Mouse (Mus musculus): ENCODE data around the gene Ndrg3. TPM values are rescaled to one million over a fixed set of nuclear protein-coding genes. Genes with fewer than 3 reads are reported as not detected.

The Ndrg3 gene
- polyA plus RNA-seq, 1 experiment from 2014 or later: 42.1 TPM

GRCm38 (mm10) chr2:156982864-156983263 lies 9.0 kb downstream of the Ndrg3 start:
- H3K4me1 ChIP-seq: peaks cover 17% of the 10 kb centered on the region
- H3K9me3 ChIP-seq: no peaks in the 10 kb centered on the region
- peak overlapping the region; percentile 44; the same call in 1 of the 2 replicates for H3K27ac ChIP-seq
- WGBS: 31% methylated on average over 2 of the region's 2 CpGs
- no peaks in the 10 kb centered on the region; the same call in 1 of the 2 replicates for H3K36me3 ChIP-seq
- H3K27me3 ChIP-seq (ENCODE audit: insufficient read depth, poor library complexity, severe bottlenecking): no peaks in the 10 kb centered on the region
- DNase-seq (ENCODE audit: low spot score): no peak
- H3K4me3 ChIP-seq: no peak overlapping the region

- WGBS: 77% methylated on average over 4 of the region's 4 CpGs
- DNase-seq (ENCODE audit: low spot score): no peak
- Histone ChIP-seq H3K27me3 (ENCODE audit: insufficient read depth, poor library complexity, severe bottlenecking) (no peaks in the 10 kb centered on the region), H3K36me3 (peaks cover 2% of the 10 kb centered on the region; the same call in 1 of the 2 replicates), H3K4me1 (peaks cover 13% of the 10 kb centered on the region), H3K4me3 (no peak overlapping the region), H3K27ac (no peak overlapping the region), H3K9me3 (no peaks in the 10 kb centered on the region)
Observed at GRCm38 (mm10) chr2:156981291-156981690, 10.6 kb downstream of the Ndrg3 start.

GRCm38 (mm10) chr2:156980059-156980458 lies 11.8 kb downstream of the Ndrg3 start:
- 69% methylated on average over 2 of the region's 2 CpGs for WGBS

GRCm38 (mm10) chr2:156976711-156977110 lies 15.1 kb downstream of the Ndrg3 start:
- DNase-seq (ENCODE audit: low spot score): no peak
- peaks cover 29% of the 10 kb centered on the region for H3K4me1 ChIP-seq

More at GRCm38 (mm10) chr2:156980059-156980458, 11.8 kb downstream of the Ndrg3 start:
- Histone ChIP-seq H3K9me3 (no peaks in the 10 kb centered on the region), H3K4me1 (peaks cover 19% of the 10 kb centered on the region), H3K36me3 (peaks cover 2% of the 10 kb centered on the region; the same call in 1 of the 2 replicates), H3K27ac (no peak overlapping the region), H3K27me3 (ENCODE audit: insufficient read depth, poor library complexity, severe bottlenecking) (no peaks in the 10 kb centered on the region), H3K4me3 (no peak overlapping the region)
- DNase-seq (ENCODE audit: low spot score): no peak

GRCm38 (mm10) chr2:156974967-156975366 lies 16.9 kb downstream of the Ndrg3 start:
- peaks cover 35% of the 10 kb centered on the region for H3K4me1 ChIP-seq
- H3K27ac ChIP-seq: peak overlapping the region; percentile 81
- H3K4me3 ChIP-seq: peak overlapping the region; percentile 27; the same call in 1 of the 2 replicates
- H3K9me3 ChIP-seq: no peaks in the 10 kb centered on the region
- no peaks in the 10 kb centered on the region for H3K27me3 ChIP-seq (ENCODE audit: insufficient read depth, poor library complexity, severe bottlenecking)
- H3K36me3 ChIP-seq: peaks cover 2% of the 10 kb centered on the region; the same call in 1 of the 2 replicates
- 16% methylated on average over 2 of the region's 2 CpGs for WGBS
- DNase-seq (ENCODE audit: low spot score): peak; percentile 87

More at GRCm38 (mm10) chr2:156976711-156977110, 15.1 kb downstream of the Ndrg3 start:
- 0 out of 2 replicates have a peak overlapping the region, but pooled peaks have one; percentile 11 for H3K27ac ChIP-seq
- H3K27me3 ChIP-seq (ENCODE audit: insufficient read depth, poor library complexity, severe bottlenecking): no peaks in the 10 kb centered on the region
- no peaks in the 10 kb centered on the region for H3K9me3 ChIP-seq
- peaks cover 2% of the 10 kb centered on the region; the same call in 1 of the 2 replicates for H3K36me3 ChIP-seq
- H3K4me3 ChIP-seq: no peak overlapping the region

GRCm38 (mm10) chr2:156973316-156974100 lies 18.3 kb downstream of the Ndrg3 start:
- Histone ChIP-seq H3K27me3 (ENCODE audit: insufficient read depth, poor library complexity, severe bottlenecking) (no peaks in the 10 kb centered on the region), H3K4me3 (no peak overlapping the region), H3K27ac (peak overlapping the region; percentile 81), H3K36me3 (peaks cover 2% of the 10 kb centered on the region; the same call in 1 of the 2 replicates), H3K4me1 (peaks cover 41% of the 10 kb centered on the region), H3K9me3 (no peaks in the 10 kb centered on the region)
- no peak for DNase-seq (ENCODE audit: low spot score)
- WGBS: 79% methylated on average over 5 of the region's 5 CpGs

- Histone ChIP-seq H3K27me3 (ENCODE audit: insufficient read depth, poor library complexity, severe bottlenecking) (no peaks in the 10 kb centered on the region), H3K4me3 (no peak overlapping the region), H3K9me3 (no peaks in the 10 kb centered on the region), H3K4me1 (peaks cover 38% of the 10 kb centered on the region), H3K36me3 (no peaks in the 10 kb centered on the region), H3K27ac (peak overlapping the region; percentile 9; the same call in 1 of the 2 replicates)
- DNase-seq (ENCODE audit: low spot score): no peak
- WGBS: 60% methylated on average over 7 of the region's 7 CpGs
Observed at GRCm38 (mm10) chr2:156970253-156970652, 21.6 kb downstream of the Ndrg3 start.

- H3K9me3 ChIP-seq: no peaks in the 10 kb centered on the region
- H3K36me3 ChIP-seq: no peaks in the 10 kb centered on the region
- DNase-seq (ENCODE audit: low spot score): no peak
- WGBS: 70% methylated on average over 4 of the region's 4 CpGs
- H3K27ac ChIP-seq: no peak overlapping the region
- H3K27me3 ChIP-seq (ENCODE audit: insufficient read depth, poor library complexity, severe bottlenecking): no peaks in the 10 kb centered on the region
- peaks cover 28% of the 10 kb centered on the region for H3K4me1 ChIP-seq
- H3K4me3 ChIP-seq: no peak overlapping the region
Observed at GRCm38 (mm10) chr2:156968501-156968900, 23.4 kb downstream of the Ndrg3 start.

- peaks cover 26% of the 10 kb centered on the region for H3K4me1 ChIP-seq
- H3K27me3 ChIP-seq (ENCODE audit: insufficient read depth, poor library complexity, severe bottlenecking): no peaks in the 10 kb centered on the region
- DNase-seq (ENCODE audit: low spot score): no peak
- no peak overlapping the region for H3K4me3 ChIP-seq
- H3K36me3 ChIP-seq: no peaks in the 10 kb centered on the region; the same call in 1 of the 2 replicates
- H3K9me3 ChIP-seq: no peaks in the 10 kb centered on the region
- 72% methylated on average over 6 of the region's 6 CpGs for WGBS
- H3K27ac ChIP-seq: peak overlapping the region; percentile 6; the same call in 1 of the 2 replicates
Observed at GRCm38 (mm10) chr2:156967388-156967787, 24.5 kb downstream of the Ndrg3 start.

- no peak for DNase-seq (ENCODE audit: low spot score)
- Histone ChIP-seq H3K4me1 (peaks cover 16% of the 10 kb centered on the region), H3K9me3 (no peaks in the 10 kb centered on the region), H3K36me3 (no peaks in the 10 kb centered on the region; the same call in 1 of the 2 replicates), H3K4me3 (no peak overlapping the region), H3K27ac (no peak overlapping the region), H3K27me3 (ENCODE audit: insufficient read depth, poor library complexity, severe bottlenecking) (no peaks in the 10 kb centered on the region)
- WGBS: 83% methylated on average over 7 of the region's 7 CpGs
Observed at GRCm38 (mm10) chr2:156963891-156964290, 28.0 kb downstream of the Ndrg3 start.

- WGBS: 71% methylated on average over 9 of the region's 9 CpGs
- H3K27ac ChIP-seq: no peak overlapping the region
- no peak overlapping the region for H3K4me3 ChIP-seq
- no peak for DNase-seq (ENCODE audit: low spot score)
- H3K27me3 ChIP-seq (ENCODE audit: insufficient read depth, poor library complexity, severe bottlenecking): no peaks in the 10 kb centered on the region
- H3K36me3 ChIP-seq: peaks cover 4% of the 10 kb centered on the region; the same call in 1 of the 2 replicates
- H3K9me3 ChIP-seq: no peaks in the 10 kb centered on the region
- H3K4me1 ChIP-seq: peaks cover 8% of the 10 kb centered on the region; the same call in 1 of the 2 replicates
Observed at GRCm38 (mm10) chr2:156958496-156959252, 33.2 kb downstream of the Ndrg3 start.

- Histone ChIP-seq H3K9me3 (no peaks in the 10 kb centered on the region), H3K27ac (no peak overlapping the region), H3K4me3 (no peak overlapping the region), H3K27me3 (ENCODE audit: insufficient read depth, poor library complexity, severe bottlenecking) (no peaks in the 10 kb centered on the region), H3K4me1 (peaks cover 8% of the 10 kb centered on the region; the same call in 1 of the 2 replicates), H3K36me3 (peaks cover 4% of the 10 kb centered on the region; the same call in 1 of the 2 replicates)
- WGBS: 88% methylated on average over 2 of the region's 2 CpGs
- no peak for DNase-seq (ENCODE audit: low spot score)
Observed at GRCm38 (mm10) chr2:156957035-156957434, 34.8 kb downstream of the Ndrg3 start.

Measured in heart, embryonic 10.5 days (tissue).